Comparison of ENCODE assay signal across 27 mouse cellular contexts in genomic region chr6:70899594-70900003, GRCm38 (mm10). TPM values are rescaled to one million over a fixed set of nuclear protein-coding genes. Genes with fewer than 3 reads are reported as not detected.
A peak's percentile ranks its signal among the peaks of the same experiment; 100 is the strongest.
DNase-seq lines count a peak whose midpoint lies in the region; ATAC-seq and TF ChIP-seq lines count a peak whose summit lies in the region.
"Had no signal": no experiment of that assay in that cellular context is flagged by ENCODE, and none has a peak within 500 bp of the region (broad histone marks: within the 10 kb centered on the region; RNA-seq: fewer than 3 reads in every experiment).

No protein-coding gene starts in this region.

- no peak for ATAC-seq in midbrain, postnatal 0 days (ENCODE audit: low FRiP score)
- ATAC-seq in forebrain, embryonic 12.5 days (ENCODE audit: low FRiP score), result peak; percentile 64; the same call in 1 of the 2 replicates
- ATAC-seq in hindbrain, embryonic 14.5 days (ENCODE audit: low FRiP score), result peak; percentile 59; the same call in 1 of the 2 replicates
- ATAC-seq in neural tube, embryonic 14.5 days (ENCODE audit: low read depth), result peak; percentile 53; the same call in 1 of the 2 replicates

- 40% methylated on average over 8 of the region's 8 CpGs for WGBS in midbrain, embryonic 10.5 days
- WGBS in midbrain, postnatal 0 days, result 32% methylated on average over 8 of the region's 8 CpGs
- WGBS in forebrain, embryonic 12.5 days, result 9% methylated on average over 8 of the region's 8 CpGs
- 23% methylated on average over 8 of the region's 8 CpGs for WGBS in hindbrain, embryonic 14.5 days
- WGBS in neural tube, embryonic 14.5 days, result 11% methylated on average over 8 of the region's 8 CpGs

- peaks cover 49% of the 10 kb centered on the region for H3K36me3 ChIP-seq in midbrain, embryonic 10.5 days
- peaks cover 40% of the 10 kb centered on the region for H3K36me3 ChIP-seq in midbrain, postnatal 0 days (ENCODE audit: insufficient read depth, low read length)
- peaks cover 40% of the 10 kb centered on the region for H3K36me3 ChIP-seq in forebrain, embryonic 12.5 days (replicated peaks)
- peaks cover 63% of the 10 kb centered on the region for H3K36me3 ChIP-seq in hindbrain, embryonic 14.5 days (replicated peaks; ENCODE audit: control insufficient read depth, insufficient read depth)
- H3K36me3 ChIP-seq in neural tube, embryonic 14.5 days (ENCODE audit: control insufficient read depth, insufficient read depth, low read length), result peaks cover 11% of the 10 kb centered on the region

- H3K4me3 ChIP-seq in midbrain, embryonic 10.5 days, result no peak overlapping the region
- H3K4me3 ChIP-seq in midbrain, postnatal 0 days (ENCODE audit: low read depth, low read length), result no peak overlapping the region
- H3K4me3 ChIP-seq in forebrain, embryonic 12.5 days (replicated peaks), result no peak overlapping the region
- H3K4me3 ChIP-seq in hindbrain, embryonic 14.5 days (replicated peaks; ENCODE audit: low read length), result no peak overlapping the region
- H3K4me3 ChIP-seq in neural tube, embryonic 14.5 days (ENCODE audit: low read depth, low read length), result no peak overlapping the region
- H3K4me3 ChIP-seq: gastrocnemius, adult 2 months; heart, embryonic 13.5 days; lung, embryonic 15.5 days; midbrain, embryonic 12.5 days had no signal

- TF ChIP-seq CTCF in midbrain, postnatal 0 days (IDR thresholded peaks at IDR 0.05), result no peak

- no peak overlapping the region for H3K9ac ChIP-seq in midbrain, postnatal 0 days (replicated peaks; ENCODE audit: low read length, poor library complexity, severe bottlenecking)
- no peak overlapping the region for H3K9ac ChIP-seq in forebrain, embryonic 12.5 days
- no peak overlapping the region; the same call in 1 of the 2 replicates for H3K9ac ChIP-seq in hindbrain, embryonic 14.5 days
- no peak overlapping the region for H3K9ac ChIP-seq in neural tube, embryonic 14.5 days (replicated peaks; ENCODE audit: low read depth, low read length)
- H3K9ac ChIP-seq: heart, embryonic 13.5 days; liver, embryonic 14.5 days; lung, embryonic 15.5 days; midbrain, embryonic 12.5 days had no signal

- peaks cover 4% of the 10 kb centered on the region; the same call in 1 of the 2 replicates for H3K4me1 ChIP-seq in midbrain, embryonic 10.5 days
- H3K4me1 ChIP-seq in midbrain, postnatal 0 days (ENCODE audit: insufficient read depth, low read length), result no peaks in the 10 kb centered on the region
- H3K4me1 ChIP-seq in forebrain, embryonic 12.5 days, result peaks cover 12% of the 10 kb centered on the region
- H3K4me1 ChIP-seq in hindbrain, embryonic 14.5 days (replicated peaks; ENCODE audit: control insufficient read depth, insufficient read depth, low read length), result no peaks in the 10 kb centered on the region
- H3K4me1 ChIP-seq in neural tube, embryonic 14.5 days (ENCODE audit: control insufficient read depth, insufficient read depth, low read length), result 0 out of 2 replicates have a peak, but pooled peaks cover 7% of the 10 kb centered on the region
- H3K4me1 ChIP-seq: heart, embryonic 13.5 days; lung, embryonic 15.5 days had no signal

- no peak for DNase-seq in midbrain, embryonic 10.5 days (ENCODE audit: low spot score)
- no peak for DNase-seq in midbrain, postnatal 0 days (ENCODE audit: low spot score)
- DNase-seq in hindbrain, embryonic 14.5 days (ENCODE audit: low spot score), result no peak
- no peak for DNase-seq in gastrocnemius, postnatal 36 days
- DNase-seq in ovary, postnatal 10 days (ENCODE audit: low spot score), result no peak
- DNase-seq: adrenal gland, adult 8-10 months; cerebellum, adult 11-12 months; cerebellum, postnatal 14 days; embryo, embryonic 11 days; gastrocnemius, adult 2 months; heart, adult 11 months; kidney, adult 9 months; lung, postnatal 4 days; thymus, postnatal 36 days had no signal

- 0 out of 2 replicates have a peak overlapping the region, but pooled peaks have one; percentile 3 for H3K27ac ChIP-seq in midbrain, embryonic 10.5 days (replicated peaks)
- no peak overlapping the region for H3K27ac ChIP-seq in midbrain, postnatal 0 days (ENCODE audit: low read depth, low read length)
- H3K27ac ChIP-seq in forebrain, embryonic 12.5 days, result peak overlapping the region; percentile 63; the same call in 1 of the 2 replicates
- H3K27ac ChIP-seq in hindbrain, embryonic 14.5 days, result no peak overlapping the region
- H3K27ac ChIP-seq in neural tube, embryonic 14.5 days (ENCODE audit: low read depth, low read length), result no peak overlapping the region; the same call in 1 of the 2 replicates
- H3K27ac ChIP-seq: gastrocnemius, adult 2 months; heart, embryonic 13.5 days; liver, embryonic 14.5 days; lung, embryonic 15.5 days; midbrain, embryonic 12.5 days had no signal

- no peaks in the 10 kb centered on the region for H3K27me3 ChIP-seq in midbrain, embryonic 10.5 days (ENCODE audit: low read depth, poor library complexity, severe bottlenecking)
- H3K27me3 ChIP-seq in midbrain, postnatal 0 days (ENCODE audit: insufficient read depth, low read length), result no peaks in the 10 kb centered on the region
- no peaks in the 10 kb centered on the region for H3K27me3 ChIP-seq in forebrain, embryonic 12.5 days
- no peaks in the 10 kb centered on the region for H3K27me3 ChIP-seq in hindbrain, embryonic 14.5 days (ENCODE audit: control insufficient read depth, insufficient read depth, low read length)
- H3K27me3 ChIP-seq in neural tube, embryonic 14.5 days (ENCODE audit: control insufficient read depth, insufficient read depth, low read length), result no peaks in the 10 kb centered on the region
- H3K27me3 ChIP-seq: heart, embryonic 13.5 days; lung, embryonic 15.5 days; midbrain, embryonic 12.5 days had no signal

- H3K9me3 ChIP-seq in midbrain, embryonic 10.5 days (replicated peaks), result no peaks in the 10 kb centered on the region
- no peaks in the 10 kb centered on the region for H3K9me3 ChIP-seq in midbrain, postnatal 0 days (ENCODE audit: low read length)
- H3K9me3 ChIP-seq in forebrain, embryonic 12.5 days, result no peaks in the 10 kb centered on the region
- no peaks in the 10 kb centered on the region for H3K9me3 ChIP-seq in hindbrain, embryonic 14.5 days (ENCODE audit: control insufficient read depth, low read length)
- no peaks in the 10 kb centered on the region for H3K9me3 ChIP-seq in neural tube, embryonic 14.5 days (ENCODE audit: control insufficient read depth, low read length)
- H3K9me3 ChIP-seq: heart, embryonic 13.5 days; lung, embryonic 15.5 days; midbrain, embryonic 12.5 days had no signal

- intact Hi-C loops in gastrocnemius, postnatal 36 days (cut with DNase I), result no loop called here

- no peak overlapping the region for H3K4me2 ChIP-seq in midbrain, postnatal 0 days (ENCODE audit: low read depth, low read length, poor library complexity, severe bottlenecking)
- H3K4me2 ChIP-seq in forebrain, embryonic 12.5 days, result no peak overlapping the region
- H3K4me2 ChIP-seq in hindbrain, embryonic 14.5 days (replicated peaks), result no peak overlapping the region
- H3K4me2 ChIP-seq in neural tube, embryonic 14.5 days (ENCODE audit: low read depth, low read length), result no peak overlapping the region
- H3K4me2 ChIP-seq: heart, embryonic 13.5 days; lung, embryonic 15.5 days; midbrain, embryonic 12.5 days had no signal

RNA-seq across cellular contexts. Expression of gene Tex37, which starts 19.1 kb away (rescaled TPM):
- polyA plus RNA-seq in midbrain, embryonic 10.5 days (2016; fragmentation: Nextera tagmentation; extraction: Ambion mirVana), result not detected in 2 replicates
- total RNA-seq in midbrain, postnatal 0 days (2014; rRNA removed), result not detected in 2 replicates
- polyA plus RNA-seq in midbrain, postnatal 0 days (2015; fragmentation: Nextera tagmentation; extraction: Ambion mirVana), result not detected in 2 replicates
- not detected in 2 replicates for polyA plus RNA-seq in forebrain, embryonic 12.5 days (2016; fragmentation: Nextera tagmentation; extraction: Ambion mirVana)
- polyA plus RNA-seq in hindbrain, embryonic 14.5 days (2014; fragmentation: Nextera tagmentation; extraction: Ambion mirVana), result not detected in 2 replicates
- polyA plus RNA-seq in neural tube, embryonic 14.5 days (2014; fragmentation: Nextera tagmentation; extraction: Ambion mirVana), result not detected in 2 replicates
- not detected for total RNA-seq in gastrocnemius, postnatal 36 days (2021)
- total RNA-seq: adrenal gland, adult 8-10 months; gastrocnemius, adult 2 months; heart, postnatal 25 days; left cerebral cortex, postnatal 25 days had no signal
- polyA plus RNA-seq: C2C12; embryonic facial prominence, embryonic 14.5 days; heart, embryonic 13.5 days; intestine, embryonic 14.5 days; large intestine, adult 2 months; limb, embryonic 14.5 days; liver, embryonic 14.5 days; lung, embryonic 15.5 days; midbrain, embryonic 12.5 days had no signal

RNA-seq across cellular contexts. Expression of gene Eif2ak3, which starts 55.3 kb away (rescaled TPM):
- 8.0 and 8.8 TPM in 2 replicates for polyA plus RNA-seq in midbrain, embryonic 10.5 days (2016; fragmentation: Nextera tagmentation; extraction: Ambion mirVana)
- 19.3 and 25.1 TPM in 2 replicates for total RNA-seq in midbrain, postnatal 0 days (2014; rRNA removed)
- polyA plus RNA-seq in midbrain, postnatal 0 days (2015; fragmentation: Nextera tagmentation; extraction: Ambion mirVana), result 7.7 TPM in 2 replicates
- 14.8 and 15.9 TPM in 2 replicates for polyA plus RNA-seq in forebrain, embryonic 12.5 days (2016; fragmentation: Nextera tagmentation; extraction: Ambion mirVana)
- polyA plus RNA-seq in hindbrain, embryonic 14.5 days (2014; fragmentation: Nextera tagmentation; extraction: Ambion mirVana), result 13.0 and 13.3 TPM in 2 replicates
- polyA plus RNA-seq in neural tube, embryonic 14.5 days (2014; fragmentation: Nextera tagmentation; extraction: Ambion mirVana), result 12.4 and 15.7 TPM in 2 replicates
- total RNA-seq in gastrocnemius, postnatal 36 days (2021), result 1 to 10 TPM; 3.8 to 4.0 TPM

RNA-seq across cellular contexts. Expression of gene Foxi3, which starts 56.7 kb away (rescaled TPM):
- polyA plus RNA-seq in midbrain, embryonic 10.5 days (2016; fragmentation: Nextera tagmentation; extraction: Ambion mirVana), result 0.10 TPM in 1 of 2 replicates, not detected in the other
- not detected in 2 replicates for total RNA-seq in midbrain, postnatal 0 days (2014; rRNA removed)
- polyA plus RNA-seq in midbrain, postnatal 0 days (2015; fragmentation: Nextera tagmentation; extraction: Ambion mirVana), result not detected in 2 replicates
- 0.20 TPM in 1 of 2 replicates, not detected in the other for polyA plus RNA-seq in forebrain, embryonic 12.5 days (2016; fragmentation: Nextera tagmentation; extraction: Ambion mirVana)
- not detected in 2 replicates for polyA plus RNA-seq in hindbrain, embryonic 14.5 days (2014; fragmentation: Nextera tagmentation; extraction: Ambion mirVana)
- not detected in 2 replicates for polyA plus RNA-seq in neural tube, embryonic 14.5 days (2014; fragmentation: Nextera tagmentation; extraction: Ambion mirVana)
- not detected for total RNA-seq in gastrocnemius, postnatal 36 days (2021)
- total RNA-seq: adrenal gland, adult 8-10 months; gastrocnemius, adult 2 months; heart, postnatal 25 days; left cerebral cortex, postnatal 25 days had no signal
- polyA plus RNA-seq: C2C12; heart, embryonic 13.5 days; intestine, embryonic 14.5 days; large intestine, adult 2 months; liver, embryonic 14.5 days; lung, embryonic 15.5 days; midbrain, embryonic 12.5 days had no signal

Comparison
In these comparisons a context has a peak if more than half of its experiments do, and no peak if none do; other contexts are left out.
1. H3K27ac ChIP-seq: peak in midbrain, embryonic 10.5 days (single experiment) and forebrain, embryonic 12.5 days (single experiment); none in midbrain, postnatal 0 days (single experiment), hindbrain, embryonic 14.5 days (single experiment) and neural tube, embryonic 14.5 days (single experiment).